Mouse (Mus musculus) T-helper 2 cell (primary cell): ENCODE results near the gene Itga2.

Experiments
- in situ Hi-C: fragments of 300-600 bp; cut with MboI, MseI; formaldehyde crosslinking; loops from one replicate; pipeline ENCODE4 v1.15.1; 2025; ENCODE audit warnings: high pct_unique_total_duplicates

Gene Itga2

DNA sequence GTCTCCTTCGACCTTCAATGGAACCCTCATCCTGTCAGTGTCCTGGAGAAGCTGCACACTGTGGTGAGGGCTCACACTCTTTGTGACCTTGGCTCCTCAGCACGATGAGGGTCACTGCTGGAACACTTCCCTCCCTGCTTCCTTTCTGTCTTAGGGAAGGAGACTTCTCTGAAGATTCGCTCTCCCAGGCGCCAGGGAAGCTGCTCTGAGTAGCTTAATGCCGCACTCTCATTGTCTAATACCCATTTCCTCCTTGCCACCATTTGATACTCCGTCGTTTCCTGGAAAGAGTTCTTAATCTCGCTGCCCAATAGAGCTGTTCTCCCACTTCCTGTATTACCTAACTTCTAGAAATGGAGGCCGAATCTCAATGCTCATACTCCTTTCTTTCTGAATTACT lies 46.7 kb downstream of the Itga2 start:
- in situ Hi-C loops: no loop called here

DNA sequence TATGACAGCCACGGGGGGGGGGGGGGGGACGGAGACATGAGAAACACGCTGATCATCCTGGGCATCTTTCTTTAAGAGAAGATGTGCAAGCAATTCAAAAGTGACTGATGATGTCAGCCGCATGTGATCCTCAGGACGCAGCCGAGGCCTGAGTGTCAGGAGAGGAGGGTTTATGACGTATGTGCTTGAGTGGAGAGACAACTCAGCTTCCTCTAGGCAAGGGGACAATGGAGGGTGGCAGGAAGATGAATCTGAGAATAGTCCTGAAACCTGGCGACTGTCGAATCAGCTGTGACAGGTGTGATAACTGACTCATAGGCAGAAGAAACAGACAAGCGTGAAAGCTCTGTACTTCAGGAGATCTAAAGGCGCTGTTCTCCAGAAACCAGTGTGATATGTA lies 53.2 kb downstream of the Itga2 start:
- in situ Hi-C loops: no loop called here

GRCm38 (mm10) chr13:114876005-114876520 lies 55.8 kb downstream of the Itga2 start:
- in situ Hi-C loops: no loop called here

DNA sequence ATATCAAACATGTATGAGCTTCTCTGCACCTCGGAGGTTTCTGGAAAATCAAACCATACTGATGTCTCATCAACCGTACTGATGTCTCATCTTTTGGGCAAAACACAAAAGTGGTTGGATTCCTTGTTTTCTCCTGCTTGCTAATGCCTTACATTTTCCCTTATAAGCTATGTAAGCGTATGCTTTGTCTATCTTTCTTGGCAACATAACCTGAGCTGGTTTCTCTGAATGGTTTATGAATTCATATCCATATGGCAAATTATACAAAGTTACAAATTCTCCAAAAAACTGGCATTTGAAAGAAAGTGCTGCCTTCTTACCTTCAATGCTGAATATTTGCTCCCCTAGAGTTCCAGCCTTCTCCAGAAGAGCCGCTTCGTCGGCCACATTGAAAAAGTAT lies 57.2 kb downstream of the Itga2 start:
- in situ Hi-C loops: no loop called here

DNA sequence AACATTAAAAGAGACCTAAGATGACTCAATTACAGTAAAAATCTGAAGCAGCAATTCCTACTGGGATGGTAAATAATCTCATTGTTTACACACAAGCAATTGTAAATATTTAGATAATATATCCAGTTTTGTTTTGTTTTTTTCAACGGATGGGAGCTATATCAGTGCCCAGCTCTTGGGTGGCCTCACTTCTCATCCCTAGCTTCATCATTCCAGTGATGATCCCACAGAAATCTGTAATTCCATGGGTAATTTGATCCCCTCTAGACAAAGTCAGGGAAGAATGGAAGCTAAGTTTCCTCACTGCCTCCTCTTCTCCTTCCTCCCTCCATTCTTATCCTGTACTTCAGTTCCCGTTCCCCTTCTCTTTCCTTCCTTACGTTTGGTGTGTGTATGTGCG lies 74.4 kb downstream of the Itga2 start:
- in situ Hi-C loops: no loop called here

DNA sequence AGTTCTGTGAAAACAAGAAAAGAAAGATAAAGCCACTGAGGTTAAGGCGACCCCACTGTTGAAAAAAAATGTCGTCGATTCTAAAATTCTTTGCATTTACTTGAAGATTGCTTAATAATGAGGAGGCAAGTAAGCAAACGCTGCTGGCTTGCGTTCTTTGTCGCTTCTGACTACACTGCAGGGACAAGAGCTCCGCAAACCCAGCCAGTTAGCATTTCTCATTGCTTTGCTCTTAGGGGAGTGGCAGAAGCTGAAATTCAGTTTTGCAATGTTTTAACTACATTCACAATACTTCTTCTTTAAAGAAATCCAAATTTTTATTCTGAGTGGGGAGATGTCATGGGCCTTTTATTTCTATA lies 75.7 kb downstream of the Itga2 start:
- in situ Hi-C loops: no loop called here

DNA sequence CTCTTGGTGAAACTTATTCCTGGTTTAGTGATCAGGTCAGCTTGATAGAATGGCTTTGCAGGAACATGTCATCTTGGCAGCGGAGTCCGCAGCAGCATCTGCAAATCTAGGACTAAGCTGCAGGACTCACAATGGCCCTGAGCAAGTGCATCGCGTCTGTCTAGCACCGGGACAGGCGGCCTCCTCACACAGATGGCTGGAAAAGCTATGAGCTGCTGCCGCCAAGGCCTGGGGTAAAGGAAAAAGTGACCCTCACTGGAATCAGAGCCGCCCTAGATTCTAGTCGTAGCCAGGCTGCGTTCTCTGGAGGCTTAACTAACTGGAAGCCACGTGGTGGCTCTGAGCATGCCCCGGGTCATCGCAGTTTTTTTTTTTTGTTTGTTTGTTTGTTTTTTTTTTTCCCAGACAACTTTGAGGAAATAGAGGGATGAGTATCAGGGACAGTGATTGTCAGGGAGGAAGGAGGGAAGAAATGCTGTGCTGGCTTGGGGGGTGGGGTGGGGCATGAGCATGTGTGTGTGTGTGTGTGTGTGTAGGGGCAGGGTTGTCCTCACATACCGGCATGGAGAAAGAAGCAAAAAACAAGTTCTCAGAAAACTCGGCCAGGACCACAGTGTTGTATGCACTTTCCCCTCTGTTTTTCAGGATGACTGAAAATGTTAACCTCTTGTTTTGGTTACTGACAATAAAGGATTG lies 76.2 kb downstream of the Itga2 start:
- in situ Hi-C loops: no loop called here

DNA sequence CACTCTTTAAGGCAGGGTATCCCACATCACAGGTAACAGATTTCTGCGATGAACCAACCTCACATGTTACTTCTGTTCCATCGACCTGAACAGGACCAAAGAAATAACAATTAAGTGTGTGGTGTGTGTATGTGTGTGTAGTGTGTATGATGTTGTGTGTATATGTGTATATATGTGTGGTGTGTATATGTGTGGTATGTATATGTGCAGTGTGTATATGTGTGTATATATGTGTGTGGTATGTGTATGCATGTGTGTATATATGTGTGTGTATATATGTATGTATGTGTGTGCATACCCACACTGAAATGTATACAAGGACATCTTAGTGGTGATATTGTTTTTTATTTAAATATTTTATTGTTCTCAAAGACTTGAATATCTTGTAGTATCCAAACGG lies 77.5 kb downstream of the Itga2 start:
- in situ Hi-C loops: no loop called here

- in situ Hi-C loops: no loop called here
These were observed 77.9 kb downstream of the Itga2 start for GRCm38 (mm10) chr13:114854023-114854422.

DNA sequence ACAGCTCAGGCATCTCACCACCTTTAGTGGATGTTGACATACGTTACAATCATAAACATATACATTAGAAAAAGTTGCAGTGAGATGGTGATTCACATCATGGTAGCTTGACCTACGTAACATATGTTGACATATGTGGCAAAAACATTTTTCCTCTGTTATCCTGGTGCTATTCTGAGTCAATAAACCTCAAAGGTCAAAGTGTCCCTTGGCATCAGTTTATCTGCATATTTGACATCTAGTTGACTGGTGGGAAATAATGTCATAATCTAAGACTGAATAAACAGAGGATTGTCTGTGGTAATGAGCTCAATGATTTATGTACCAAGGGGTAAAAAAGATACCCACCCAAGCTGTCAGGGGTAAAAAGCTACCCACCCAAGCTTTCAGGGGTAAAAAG lies 78.7 kb downstream of the Itga2 start:
- in situ Hi-C loops: no loop called here

- in situ Hi-C loops: no loop called here
These were observed 79.4 kb downstream of the Itga2 start for GRCm38 (mm10) chr13:114852264-114853111.

GRCm38 (mm10) chr13:114848945-114849344 lies 83.0 kb downstream of the Itga2 start:
- in situ Hi-C loops: no loop called here

- in situ Hi-C loops: no loop called here
These were observed 86.1 kb downstream of the Itga2 start for GRCm38 (mm10) chr13:114845804-114846203.

GRCm38 (mm10) chr13:114843318-114843717 lies 88.6 kb downstream of the Itga2 start:
- in situ Hi-C loops: no loop called here

GRCm38 (mm10) chr13:114840545-114840944 lies 91.4 kb downstream of the Itga2 start:
- in situ Hi-C loops: no loop called here

GRCm38 (mm10) chr13:114839098-114839497 lies 92.8 kb downstream of the Itga2 start:
- in situ Hi-C loops: no loop called here

GRCm38 (mm10) chr13:114838535-114838990 lies 93.3 kb downstream of the Itga2 start:
- in situ Hi-C loops: no loop called here

GRCm38 (mm10) chr13:114837061-114837460 lies 94.8 kb downstream of the Itga2 start:
- in situ Hi-C loops: no loop called here

- in situ Hi-C loops: no loop called here
These were observed 97.3 kb downstream of the Itga2 start for GRCm38 (mm10) chr13:114834580-114834979.

DNA sequence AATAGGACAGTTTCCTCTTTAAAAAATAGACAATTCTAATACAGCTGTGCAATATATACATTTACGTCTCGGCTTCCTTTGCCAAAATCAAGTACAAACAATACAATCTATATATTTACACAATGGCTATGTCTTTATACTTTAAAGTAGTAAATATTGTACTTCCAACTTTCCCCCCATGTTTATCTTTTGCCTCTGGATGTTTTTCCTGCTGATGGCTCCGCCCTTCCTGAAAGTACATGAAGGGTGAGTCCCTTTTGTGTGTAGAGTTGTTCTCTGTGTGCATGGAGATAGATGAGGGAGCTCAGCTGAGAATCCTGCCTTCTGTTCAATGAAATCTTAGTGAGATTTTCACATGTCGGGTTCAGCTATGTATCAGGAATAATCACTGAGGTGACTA lies 98.5 kb downstream of the Itga2 start:
- in situ Hi-C loops: no loop called here

DNA sequence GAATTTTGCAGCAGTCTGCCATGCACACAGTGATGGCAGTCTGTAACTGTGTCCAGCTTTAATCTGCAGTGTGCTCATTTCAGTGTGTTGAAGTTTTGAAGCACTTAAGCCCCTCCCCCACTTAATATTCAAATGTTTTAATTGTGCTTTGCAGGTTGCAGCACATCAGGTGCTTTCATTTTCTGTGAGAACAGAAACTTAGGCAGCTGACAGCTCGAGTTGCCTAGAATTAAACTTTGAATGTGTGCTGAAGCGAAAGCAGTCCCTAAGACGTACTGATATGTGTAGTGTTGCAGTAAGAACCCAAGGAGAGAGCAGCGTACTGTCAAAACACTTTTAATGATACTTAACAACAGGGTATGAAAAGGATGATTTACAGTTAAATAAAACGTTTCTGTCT lies 99.1 kb downstream of the Itga2 start:
- in situ Hi-C loops: no loop called here

GRCm38 (mm10) chr13:114831367-114831833 lies 100.5 kb downstream of the Itga2 start:
- in situ Hi-C loops: no loop called here
